Comparison of ENCODE assay signal across 20 mouse cellular contexts in the genomic region with DNA sequence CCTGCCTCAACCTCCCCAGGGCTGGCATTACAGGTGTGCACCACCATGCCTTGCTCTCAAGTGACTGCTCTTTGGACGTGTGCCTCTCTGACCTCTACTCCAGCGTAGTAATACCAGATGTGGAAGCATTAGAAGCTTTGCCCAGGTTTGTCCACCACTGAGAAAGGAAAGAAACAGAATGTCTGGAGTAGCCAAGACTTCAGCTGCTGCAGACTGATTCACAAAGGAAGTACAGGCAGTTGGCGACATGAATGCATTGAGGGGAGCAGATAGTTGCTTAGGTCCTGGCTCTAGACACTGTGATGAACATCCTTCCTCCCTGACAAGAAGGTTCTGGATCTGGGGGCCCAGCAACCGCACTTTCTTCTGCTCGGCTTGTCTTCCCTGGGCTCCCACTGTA. TPM values are rescaled to one million over a fixed set of nuclear protein-coding genes. Genes with fewer than 3 reads are reported as not detected.
A peak's percentile ranks its signal among the peaks of the same experiment; 100 is the strongest.
DNase-seq lines count a peak whose midpoint lies in the region; ATAC-seq and TF ChIP-seq lines count a peak whose summit lies in the region.
"Had no signal": no experiment of that assay in that cellular context is flagged by ENCODE, and none has a peak within 500 bp of the region (broad histone marks: within the 10 kb centered on the region; RNA-seq: fewer than 3 reads in every experiment).

No protein-coding gene starts in this region.

- TF ChIP-seq POLR2A in ES-Bruce4 (IDR thresholded peaks at IDR 0.05; ENCODE audit: insufficient read depth, low read length): no peak

- no peaks in the 10 kb centered on the region for H3K9me3 ChIP-seq in kidney, embryonic 15.5 days (replicated peaks)
- no peaks in the 10 kb centered on the region for H3K9me3 ChIP-seq in kidney, embryonic 16.5 days (ENCODE audit: low read length)
- H3K9me3 ChIP-seq in ES-Bruce4 (replicated peaks; ENCODE audit: control insufficient read depth, insufficient read depth, low read length, poor library complexity, severe bottlenecking): no peaks in the 10 kb centered on the region
- no peaks in the 10 kb centered on the region for H3K9me3 ChIP-seq in embryonic facial prominence, embryonic 13.5 days
- no peaks in the 10 kb centered on the region for H3K9me3 ChIP-seq in liver, embryonic 13.5 days (replicated peaks)
- H3K9me3 ChIP-seq: forebrain, embryonic 12.5 days; hindbrain, embryonic 12.5 days had no signal

- no peaks in the 10 kb centered on the region for H3K36me3 ChIP-seq in kidney, embryonic 15.5 days
- H3K36me3 ChIP-seq in kidney, embryonic 16.5 days (ENCODE audit: insufficient read depth, low read length): no peaks in the 10 kb centered on the region
- no peaks in the 10 kb centered on the region for H3K36me3 ChIP-seq in ES-Bruce4 (ENCODE audit: control insufficient read depth, insufficient read depth, low read length, poor library complexity, severe bottlenecking)
- no peaks in the 10 kb centered on the region for H3K36me3 ChIP-seq in embryonic facial prominence, embryonic 13.5 days
- no peaks in the 10 kb centered on the region for H3K36me3 ChIP-seq in liver, embryonic 13.5 days
- H3K36me3 ChIP-seq: forebrain, embryonic 12.5 days; hindbrain, embryonic 12.5 days had no signal

- H3K27ac ChIP-seq in kidney, embryonic 15.5 days: peak overlapping the region; percentile 56
- no peak overlapping the region for H3K27ac ChIP-seq in kidney, embryonic 16.5 days (ENCODE audit: low read length)
- peak overlapping the region; percentile 88 for H3K27ac ChIP-seq in ES-Bruce4 (ENCODE audit: insufficient read depth, low read length)
- H3K27ac ChIP-seq in embryonic facial prominence, embryonic 13.5 days: peak overlapping the region; percentile 81
- H3K27ac ChIP-seq in liver, embryonic 13.5 days: no peak overlapping the region
- H3K27ac ChIP-seq: forebrain, embryonic 12.5 days; hindbrain, embryonic 12.5 days had no signal

- peaks cover 40% of the 10 kb centered on the region for H3K4me1 ChIP-seq in kidney, embryonic 15.5 days
- peaks cover 26% of the 10 kb centered on the region for H3K4me1 ChIP-seq in kidney, embryonic 16.5 days (ENCODE audit: insufficient read depth, low read length)
- H3K4me1 ChIP-seq in ES-Bruce4 (ENCODE audit: control insufficient read depth, insufficient read depth, low read length): peaks cover 11% of the 10 kb centered on the region
- H3K4me1 ChIP-seq in embryonic facial prominence, embryonic 13.5 days: peaks cover 31% of the 10 kb centered on the region
- H3K4me1 ChIP-seq in liver, embryonic 13.5 days (replicated peaks): peaks cover 48% of the 10 kb centered on the region

- no peak for DNase-seq in liver, embryonic 13.5 days
- DNase-seq in spleen, adult 18-20 months: no peak
- no peak for DNase-seq in right cerebral cortex, adult 2 months (ENCODE audit: low spot score in 2 of 2)
- DNase-seq: adrenal gland, adult 8-10 months; cerebellum, postnatal 10 days; gastrocnemius, postnatal 36 days; kidney, adult 9 months; layer of hippocampus, adult 9-11 months; midbrain, embryonic 14.5 days; thymus, postnatal 25 days had no signal

- no peak overlapping the region for H3K4me3 ChIP-seq in kidney, embryonic 15.5 days (replicated peaks)
- no peak overlapping the region for H3K4me3 ChIP-seq in kidney, embryonic 16.5 days (ENCODE audit: low read length)
- H3K4me3 ChIP-seq in ES-Bruce4 (ENCODE audit: low read depth, low read length): no peak overlapping the region
- no peak overlapping the region for H3K4me3 ChIP-seq in embryonic facial prominence, embryonic 13.5 days
- no peak overlapping the region for H3K4me3 ChIP-seq in liver, embryonic 13.5 days (replicated peaks)
- H3K4me3 ChIP-seq: forebrain, embryonic 12.5 days; hindbrain, embryonic 12.5 days; myocyte had no signal

- no peak overlapping the region for H3K9ac ChIP-seq in kidney, embryonic 15.5 days
- no peak overlapping the region for H3K9ac ChIP-seq in kidney, embryonic 16.5 days (replicated peaks; ENCODE audit: low read length)
- H3K9ac ChIP-seq in ES-Bruce4 (ENCODE audit: low read depth, poor library complexity, severe bottlenecking): no peak overlapping the region
- H3K9ac ChIP-seq in embryonic facial prominence, embryonic 13.5 days: no peak overlapping the region
- peak overlapping the region; percentile 19; the same call in 1 of the 2 replicates for H3K9ac ChIP-seq in liver, embryonic 13.5 days
- H3K9ac ChIP-seq: forebrain, embryonic 12.5 days; hindbrain, embryonic 12.5 days had no signal

- no peaks in the 10 kb centered on the region for H3K27me3 ChIP-seq in kidney, embryonic 15.5 days
- H3K27me3 ChIP-seq in kidney, embryonic 16.5 days (ENCODE audit: insufficient read depth, low read length): peaks cover 3% of the 10 kb centered on the region; the same call in 1 of the 2 replicates
- H3K27me3 ChIP-seq in ES-Bruce4 (ENCODE audit: control insufficient read depth, insufficient read depth, low read length, poor library complexity, severe bottlenecking): no peaks in the 10 kb centered on the region
- peaks cover 9% of the 10 kb centered on the region for H3K27me3 ChIP-seq in embryonic facial prominence, embryonic 13.5 days
- peaks cover 8% of the 10 kb centered on the region; the same call in 1 of the 2 replicates for H3K27me3 ChIP-seq in liver, embryonic 13.5 days

- TF ChIP-seq CTCF in ES-Bruce4 (IDR thresholded peaks at IDR 0.05; ENCODE audit: low read depth, low read length): no peak

- no peak for TF ChIP-seq EP300 in ES-Bruce4 (IDR thresholded peaks at IDR 0.05; ENCODE audit: insufficient read depth, low read depth, low read length)

- ATAC-seq in kidney, embryonic 15.5 days (replicated peaks; ENCODE audit: low FRiP score): no peak
- no peak for ATAC-seq in kidney, embryonic 16.5 days (ENCODE audit: low FRiP score, low TSS enrichment)
- ATAC-seq in embryonic facial prominence, embryonic 13.5 days (ENCODE audit: insufficient number of reproducible peaks, insufficient read depth, low FRiP score, low TSS enrichment, low read depth): no peak
- no peak for ATAC-seq in liver, embryonic 13.5 days (ENCODE audit: low read depth)
- ATAC-seq in granulocyte monocyte progenitor cell, adult 5-6 weeks (replicated peaks; ENCODE audit: poor library complexity, severe bottlenecking): no peak
- ATAC-seq: inflammation-experienced regulatory T-cells, adult 6 months; lung, postnatal 0 days had no signal

- no peak overlapping the region for H3K4me2 ChIP-seq in kidney, embryonic 15.5 days
- no peak overlapping the region for H3K4me2 ChIP-seq in kidney, embryonic 16.5 days (replicated peaks; ENCODE audit: low read depth, low read length)
- no peak overlapping the region for H3K4me2 ChIP-seq in embryonic facial prominence, embryonic 13.5 days
- 0 out of 2 replicates have a peak overlapping the region, but pooled peaks have one; percentile 6 for H3K4me2 ChIP-seq in liver, embryonic 13.5 days
- H3K4me2 ChIP-seq: forebrain, embryonic 12.5 days; hindbrain, embryonic 12.5 days had no signal

- 53% methylated on average over 5 of the region's 5 CpGs for WGBS in kidney, embryonic 15.5 days
- WGBS in kidney, embryonic 16.5 days: 53% methylated on average over 5 of the region's 5 CpGs
- WGBS in embryonic facial prominence, embryonic 13.5 days: 38% methylated on average over 5 of the region's 5 CpGs
- 49% methylated on average over 5 of the region's 5 CpGs for WGBS in liver, embryonic 13.5 days (ENCODE audit: insufficient replicate concordance)

RNA-seq across cellular contexts. Expression of gene Maco1, which starts 2.9 kb away (rescaled TPM):
- 38.4 and 39.7 TPM in 2 replicates for polyA plus RNA-seq in kidney, embryonic 15.5 days (2015; fragmentation: Nextera tagmentation; extraction: Ambion mirVana)
- polyA plus RNA-seq in kidney, embryonic 16.5 days (2015; fragmentation: Nextera tagmentation; extraction: Ambion mirVana): 33.1 and 38.4 TPM in 2 replicates
- polyA plus RNA-seq in ES-Bruce4 (2011; ENCODE audit: insufficient read depth, insufficient read length, low read depth, missing spikeins): 50.0 and 53.2 TPM in 2 replicates
- 62.8 and 67.5 TPM in 2 replicates for polyA plus RNA-seq in embryonic facial prominence, embryonic 13.5 days (2015; fragmentation: Nextera tagmentation; extraction: Ambion mirVana)
- 19.0 and 23.3 TPM in 2 replicates for polyA plus RNA-seq in liver, embryonic 13.5 days (2015; fragmentation: Nextera tagmentation; extraction: Ambion mirVana)
- 14.7 and 26.1 TPM in 2 replicates for total RNA-seq in granulocyte monocyte progenitor cell, adult 5-6 weeks (2014; fragmentation: Nextera tagmentation)
- total RNA-seq in granulocyte monocyte progenitor cell, adult 5-6 weeks (2017): 33.2 and 34.1 TPM in 2 replicates

RNA-seq across cellular contexts. Expression of gene Rhd, which starts 8.3 kb away (rescaled TPM):
- 5.7 and 7.9 TPM in 2 replicates for polyA plus RNA-seq in kidney, embryonic 15.5 days (2015; fragmentation: Nextera tagmentation; extraction: Ambion mirVana)
- polyA plus RNA-seq in kidney, embryonic 16.5 days (2015; fragmentation: Nextera tagmentation; extraction: Ambion mirVana): 2.7 and 3.0 TPM in 2 replicates
- polyA plus RNA-seq in ES-Bruce4 (2011; ENCODE audit: insufficient read depth, insufficient read length, low read depth, missing spikeins): 4.2 and 4.6 TPM in 2 replicates
- 2.4 and 6.1 TPM in 2 replicates for polyA plus RNA-seq in embryonic facial prominence, embryonic 13.5 days (2015; fragmentation: Nextera tagmentation; extraction: Ambion mirVana)
- polyA plus RNA-seq in liver, embryonic 13.5 days (2015; fragmentation: Nextera tagmentation; extraction: Ambion mirVana): 545 and 561 TPM in 2 replicates
- not detected in 2 replicates for total RNA-seq in granulocyte monocyte progenitor cell, adult 5-6 weeks (2014; fragmentation: Nextera tagmentation)
- total RNA-seq in granulocyte monocyte progenitor cell, adult 5-6 weeks (2017): 0.22 TPM in 1 of 2 replicates, not detected in the other
- total RNA-seq: gastrocnemius, postnatal 36 days had no signal

RNA-seq across cellular contexts. Expression of gene Tmem50a, which starts 58.8 kb away (rescaled TPM):
- polyA plus RNA-seq in kidney, embryonic 15.5 days (2015; fragmentation: Nextera tagmentation; extraction: Ambion mirVana): 173 and 174 TPM in 2 replicates
- polyA plus RNA-seq in kidney, embryonic 16.5 days (2015; fragmentation: Nextera tagmentation; extraction: Ambion mirVana): 177 and 178 TPM in 2 replicates
- polyA plus RNA-seq in ES-Bruce4 (2011; ENCODE audit: insufficient read depth, insufficient read length, low read depth, missing spikeins): 84.6 and 87.1 TPM in 2 replicates
- 172 and 199 TPM in 2 replicates for polyA plus RNA-seq in embryonic facial prominence, embryonic 13.5 days (2015; fragmentation: Nextera tagmentation; extraction: Ambion mirVana)
- 83.1 and 92.7 TPM in 2 replicates for polyA plus RNA-seq in liver, embryonic 13.5 days (2015; fragmentation: Nextera tagmentation; extraction: Ambion mirVana)
- 136 and 149 TPM in 2 replicates for total RNA-seq in granulocyte monocyte progenitor cell, adult 5-6 weeks (2014; fragmentation: Nextera tagmentation)
- 263 and 287 TPM in 2 replicates for total RNA-seq in granulocyte monocyte progenitor cell, adult 5-6 weeks (2017)

Comparison
In these comparisons a context has a peak if more than half of its experiments do, and no peak if none do; other contexts are left out.
1. H3K27ac ChIP-seq: peak in kidney, embryonic 15.5 days (single experiment), ES-Bruce4 (single experiment) and embryonic facial prominence, embryonic 13.5 days (single experiment); none in kidney, embryonic 16.5 days (single experiment) and liver, embryonic 13.5 days (single experiment).
2. RNA of gene Rhd, which starts 8.3 kb away (polyA plus RNA-seq): 545 to 561 TPM in liver, embryonic 13.5 days; 5.7 to 7.9 TPM in kidney, embryonic 15.5 days, 4.2 to 4.6 TPM in ES-Bruce4, 2.7 to 3.0 TPM in kidney, embryonic 16.5 days and 2.4 to 6.1 TPM in embryonic facial prominence, embryonic 13.5 days; every median in the first group is over 10 times any median in the second.